Mouse (Mus musculus): Measurements from ENCODE around the gene Il20ra. TPM values are rescaled to one million over a fixed set of nuclear protein-coding genes. Genes with fewer than 3 reads are reported as not detected.

Il20ra gene
- polyA plus RNA-seq (2014; fragmentation: Illumina TruSeq; extraction: RNeasy Lipid Tissue Mini Kit (QIAGEN cat#74804); ENCODE audit: low read depth, low replicate concordance), result 0.19 TPM

GRCm38 (mm10) chr10:19712421-19712836 lies at the start of gene Il20ra:
Il20ra (plus strand) TSS chr10:19712570.

Other genes starting within 250 kb of the Il20ra start
- gene Ifngr1, start 120.6 kb upstream of the Il20ra start, polyA plus RNA-seq (2014; fragmentation: Illumina TruSeq; extraction: RNeasy Lipid Tissue Mini Kit (QIAGEN cat#74804); ENCODE audit: low read depth, low replicate concordance), result 525 TPM
- 22.8 TPM for gene Il22ra2, start 90.6 kb upstream of the Il20ra start, polyA plus RNA-seq (2014; fragmentation: Illumina TruSeq; extraction: RNeasy Lipid Tissue Mini Kit (QIAGEN cat#74804); ENCODE audit: low read depth, low replicate concordance)
- gene Slc35d3, start 138.9 kb downstream of the Il20ra start, polyA plus RNA-seq (2014; fragmentation: Illumina TruSeq; extraction: RNeasy Lipid Tissue Mini Kit (QIAGEN cat#74804); ENCODE audit: low read depth, low replicate concordance), result 3.7 TPM
- gene Pex7, start 195.1 kb downstream of the Il20ra start, polyA plus RNA-seq (2014; fragmentation: Illumina TruSeq; extraction: RNeasy Lipid Tissue Mini Kit (QIAGEN cat#74804); ENCODE audit: low read depth, low replicate concordance), result 28.1 TPM
- 25.9 TPM for gene Map3k5, start 221.9 kb downstream of the Il20ra start, polyA plus RNA-seq (2014; fragmentation: Illumina TruSeq; extraction: RNeasy Lipid Tissue Mini Kit (QIAGEN cat#74804); ENCODE audit: low read depth, low replicate concordance)